Mouse (Mus musculus) forebrain, embryonic 12.5 days (tissue): Measurements from ENCODE around the gene Pgc. TPM values are rescaled to one million over a fixed set of nuclear protein-coding genes. Genes with fewer than 3 reads are reported as not detected.

Experiments
- ATAC-seq: fragments of 200-750 bp; cut with Nextera tagmentation; 2 replicates; pipeline ENCODE4 v1.8.0; 2017; ENCODE audit warnings: moderate TSS enrichment; ENCODE audit not compliant: low FRiP score
- H3K27ac ChIP-seq: fragments of 300-500 bp; sonication (generic); 2 replicates; pipeline ENCODE4 v1.5.1; 2016; ENCODE audit warnings: mild to moderate bottlenecking
- H3K27me3 ChIP-seq: fragments of 300-500 bp; sonication (generic); 2 replicates; pipeline ENCODE4 v1.6.1; 2016; ENCODE audit warnings: mild to moderate bottlenecking
- H3K36me3 ChIP-seq: fragments of 300-500 bp; sonication (generic); replicated peaks from 2 replicates; pipeline ENCODE4 v1.6.1; 2016; ENCODE audit warnings: mild to moderate bottlenecking
- H3K4me1 ChIP-seq: fragments of 300-500 bp; sonication (generic); 2 replicates; pipeline ENCODE4 v1.6.1; 2016
- H3K4me2 ChIP-seq: fragments of 300-500 bp; sonication (generic); 2 replicates; pipeline ENCODE4 v1.6.1; 2016; ENCODE audit warnings: mild to moderate bottlenecking, moderate library complexity
- H3K4me3 ChIP-seq: fragments of 300-500 bp; sonication (generic); replicated peaks from 2 replicates; pipeline ENCODE4 v1.5.1; 2016; ENCODE audit warnings: mild to moderate bottlenecking
- H3K9ac ChIP-seq: fragments of 300-500 bp; sonication (generic); 2 replicates; pipeline ENCODE4 v1.6.1; 2016; ENCODE audit warnings: mild to moderate bottlenecking
- H3K9me3 ChIP-seq: fragments of 300-500 bp; sonication (generic); 2 replicates; pipeline ENCODE4 v1.6.1; 2016
- WGBS: fragments of 180-500 bp; shearing (Covaris S2); methylation state at CpG from one replicate; pipeline ENCODE4 v1.1.7; 2016; 5-methylcytosine and 5-hydroxymethylcytosine counted together
- polyA plus RNA-seq: library from polyadenylated mRNA; unstranded; fragments of >200 nt; fragmentation: Nextera tagmentation; extraction: Ambion mirVana; gene quantifications from 2 replicates; pipeline ENCODE4 v1.2.1, GENCODE M21; 2016

Gene Pgc
- polyA plus RNA-seq, 1 experiment from 2014 or later: not detected

GRCm38 (mm10) chr17:47694503-47695336 is 31.9 kb upstream of the Pgc start, which contains the start of gene Prickle4:
Gene Prickle4 (minus strand): TSS chr17:47694736.
- Histone ChIP-seq H3K9me3 (no peaks in the 10 kb centered on the region), H3K4me3 (peak within 1 kb of the TSS; percentile 79), H3K4me1 (peaks cover 20% of the 10 kb centered on the region), H3K27ac (peak within 1 kb of the TSS; percentile 68; the same call in 1 of the 2 replicates), H3K9ac (peak within 1 kb of the TSS; percentile 85), H3K27me3 (peaks cover 33% of the 10 kb centered on the region), H3K4me2 (peak within 1 kb of the TSS; percentile 79), H3K36me3 (peaks cover 8% of the 10 kb centered on the region; the same call in 1 of the 2 replicates)
- under 1% methylated on average over 78 of the region's 82 CpGs for WGBS
- ATAC-seq: peak; percentile 96

- H3K4me1 ChIP-seq: peaks cover 16% of the 10 kb centered on the region
- H3K9me3 ChIP-seq: no peaks in the 10 kb centered on the region
- H3K27ac ChIP-seq: peak overlapping the region; percentile 68; the same call in 1 of the 2 replicates
- no peak for ATAC-seq
- 1% methylated on average over 22 of the region's 23 CpGs for WGBS
- peaks cover 31% of the 10 kb centered on the region for H3K27me3 ChIP-seq
- H3K36me3 ChIP-seq: peaks cover 13% of the 10 kb centered on the region; the same call in 1 of the 2 replicates
- peak overlapping the region; percentile 79 for H3K4me3 ChIP-seq
- peak overlapping the region; percentile 85 for H3K9ac ChIP-seq
- H3K4me2 ChIP-seq: peak overlapping the region; percentile 79
Measured at GRCm38 (mm10) chr17:47695337-47695710, 31.3 kb upstream of the Pgc start.

GRCm38 (mm10) chr17:47698156-47698555 is 28.5 kb upstream of the Pgc start:
- H3K27ac ChIP-seq: no peak overlapping the region
- H3K4me2 ChIP-seq: no peak overlapping the region
- no peak for ATAC-seq
- WGBS: 91% methylated on average over 10 of the region's 10 CpGs
- 0 out of 2 replicates have a peak overlapping the region, but pooled peaks have one; percentile 36 for H3K9ac ChIP-seq
- peaks cover 25% of the 10 kb centered on the region for H3K27me3 ChIP-seq
- peaks cover 34% of the 10 kb centered on the region for H3K36me3 ChIP-seq
- H3K9me3 ChIP-seq: no peaks in the 10 kb centered on the region
- H3K4me1 ChIP-seq: peaks cover 17% of the 10 kb centered on the region
- no peak overlapping the region for H3K4me3 ChIP-seq

GRCm38 (mm10) chr17:47699055-47699454 is 27.6 kb upstream of the Pgc start:
- H3K9me3 ChIP-seq: no peaks in the 10 kb centered on the region
- peaks cover 40% of the 10 kb centered on the region for H3K36me3 ChIP-seq
- ATAC-seq: no peak
- H3K27ac ChIP-seq: no peak overlapping the region
- peaks cover 23% of the 10 kb centered on the region for H3K27me3 ChIP-seq
- H3K4me3 ChIP-seq: no peak overlapping the region
- 76% methylated on average over 2 of the region's 2 CpGs for WGBS
- peaks cover 14% of the 10 kb centered on the region for H3K4me1 ChIP-seq
- no peak overlapping the region for H3K9ac ChIP-seq
- H3K4me2 ChIP-seq: no peak overlapping the region

GRCm38 (mm10) chr17:47701793-47702192 is 24.8 kb upstream of the Pgc start:
- H3K9me3 ChIP-seq: no peaks in the 10 kb centered on the region

GRCm38 (mm10) chr17:47702548-47703345 is 23.9 kb upstream of the Pgc start:
- H3K27me3 ChIP-seq: peaks cover 20% of the 10 kb centered on the region
- H3K4me1 ChIP-seq: peaks cover 3% of the 10 kb centered on the region; the same call in 1 of the 2 replicates
- H3K4me2 ChIP-seq: no peak overlapping the region
- no peak overlapping the region for H3K9ac ChIP-seq
- H3K27ac ChIP-seq: no peak overlapping the region
- WGBS: 50% methylated on average over 28 of the region's 28 CpGs
- H3K4me3 ChIP-seq: no peak overlapping the region
- no peaks in the 10 kb centered on the region for H3K9me3 ChIP-seq
- ATAC-seq: no peak
- peaks cover 38% of the 10 kb centered on the region for H3K36me3 ChIP-seq

More at GRCm38 (mm10) chr17:47701793-47702192, 24.8 kb upstream of the Pgc start:
- H3K27ac ChIP-seq: no peak overlapping the region
- H3K27me3 ChIP-seq: peaks cover 20% of the 10 kb centered on the region
- no peak overlapping the region for H3K9ac ChIP-seq
- WGBS: 79% methylated on average over 9 of the region's 9 CpGs
- ATAC-seq: 0 out of 2 replicates have a peak, but pooled peaks have one; percentile 9
- H3K4me3 ChIP-seq: no peak overlapping the region
- no peak overlapping the region for H3K4me2 ChIP-seq
- H3K36me3 ChIP-seq: peaks cover 40% of the 10 kb centered on the region
- peaks cover 3% of the 10 kb centered on the region; the same call in 1 of the 2 replicates for H3K4me1 ChIP-seq

GRCm38 (mm10) chr17:47703556-47703955 is 23.1 kb upstream of the Pgc start:
- Histone ChIP-seq H3K4me2 (no peak overlapping the region), H3K27ac (no peak overlapping the region), H3K4me1 (peaks cover 3% of the 10 kb centered on the region; the same call in 1 of the 2 replicates), H3K9me3 (no peaks in the 10 kb centered on the region), H3K4me3 (no peak overlapping the region), H3K27me3 (peaks cover 20% of the 10 kb centered on the region), H3K9ac (no peak overlapping the region), H3K36me3 (peaks cover 37% of the 10 kb centered on the region)
- 34% methylated on average over 20 of the region's 20 CpGs for WGBS
- ATAC-seq: no peak

GRCm38 (mm10) chr17:47704692-47705091 is 21.9 kb upstream of the Pgc start:
- peaks cover 32% of the 10 kb centered on the region for H3K36me3 ChIP-seq
- no peak overlapping the region for H3K27ac ChIP-seq
- no peak for ATAC-seq
- peaks cover 3% of the 10 kb centered on the region; the same call in 1 of the 2 replicates for H3K4me1 ChIP-seq
- H3K9ac ChIP-seq: no peak overlapping the region
- no peak overlapping the region for H3K4me3 ChIP-seq
- 81% methylated on average over 4 of the region's 4 CpGs for WGBS
- no peaks in the 10 kb centered on the region for H3K9me3 ChIP-seq
- no peak overlapping the region for H3K4me2 ChIP-seq
- peaks cover 20% of the 10 kb centered on the region for H3K27me3 ChIP-seq

GRCm38 (mm10) chr17:47706196-47706595 is 20.4 kb upstream of the Pgc start:
- H3K4me3 ChIP-seq: no peak overlapping the region
- ATAC-seq: no peak
- peaks cover 3% of the 10 kb centered on the region; the same call in 1 of the 2 replicates for H3K4me1 ChIP-seq
- H3K9me3 ChIP-seq: no peaks in the 10 kb centered on the region
- no peak overlapping the region for H3K9ac ChIP-seq
- no peak overlapping the region for H3K27ac ChIP-seq
- H3K27me3 ChIP-seq: peaks cover 20% of the 10 kb centered on the region
- H3K4me2 ChIP-seq: no peak overlapping the region
- 75% methylated on average over 1 of the region's 1 CpGs for WGBS
- H3K36me3 ChIP-seq: peaks cover 21% of the 10 kb centered on the region

- Histone ChIP-seq H3K4me1 (0 out of 2 replicates have a peak, but pooled peaks cover 3% of the 10 kb centered on the region), H3K27me3 (peaks cover 10% of the 10 kb centered on the region), H3K9ac (no peak overlapping the region), H3K4me3 (no peak overlapping the region), H3K27ac (no peak overlapping the region), H3K9me3 (no peaks in the 10 kb centered on the region), H3K36me3 (peaks cover 7% of the 10 kb centered on the region; the same call in 1 of the 2 replicates), H3K4me2 (no peak overlapping the region)
- 79% methylated on average over 3 of the region's 3 CpGs for WGBS
- no peak for ATAC-seq
Measured at GRCm38 (mm10) chr17:47707961-47708360, 18.7 kb upstream of the Pgc start.

- no peaks in the 10 kb centered on the region for H3K9me3 ChIP-seq
- no peak overlapping the region for H3K9ac ChIP-seq
- ATAC-seq: no peak
- no peaks in the 10 kb centered on the region for H3K36me3 ChIP-seq
- no peaks in the 10 kb centered on the region for H3K4me1 ChIP-seq
- H3K4me3 ChIP-seq: no peak overlapping the region
- no peak overlapping the region for H3K4me2 ChIP-seq
- 82% methylated on average over 4 of the region's 4 CpGs for WGBS
- no peak overlapping the region for H3K27ac ChIP-seq
- no peaks in the 10 kb centered on the region for H3K27me3 ChIP-seq
Measured at GRCm38 (mm10) chr17:47708972-47709371, 17.7 kb upstream of the Pgc start.

- H3K36me3 ChIP-seq: no peaks in the 10 kb centered on the region
- no peaks in the 10 kb centered on the region for H3K9me3 ChIP-seq
- H3K27ac ChIP-seq: no peak overlapping the region
- no peak overlapping the region for H3K4me3 ChIP-seq
- ATAC-seq: no peak
- no peak overlapping the region for H3K4me2 ChIP-seq
- no peak overlapping the region for H3K9ac ChIP-seq
- H3K4me1 ChIP-seq: no peaks in the 10 kb centered on the region
- 83% methylated on average over 3 of the region's 3 CpGs for WGBS
- no peaks in the 10 kb centered on the region for H3K27me3 ChIP-seq
Measured at GRCm38 (mm10) chr17:47710036-47710435, 16.6 kb upstream of the Pgc start.
